Mouse (Mus musculus): ENCODE measurements at regions not wholly inside any gene's neighbourhood (a gene's known extent, or its start where the extent isn't known, plus 50 kb on each side); places are given as distances from the start of the nearest gene placed in this dataset.
A peak's percentile ranks its signal among the peaks of the same experiment; 100 is the strongest.
"Not testable (repeated sequence)": the region's sequence is repeated elsewhere in the genome, so short reads cannot be mapped to it uniquely, and the experiment has no call there.

DNA sequence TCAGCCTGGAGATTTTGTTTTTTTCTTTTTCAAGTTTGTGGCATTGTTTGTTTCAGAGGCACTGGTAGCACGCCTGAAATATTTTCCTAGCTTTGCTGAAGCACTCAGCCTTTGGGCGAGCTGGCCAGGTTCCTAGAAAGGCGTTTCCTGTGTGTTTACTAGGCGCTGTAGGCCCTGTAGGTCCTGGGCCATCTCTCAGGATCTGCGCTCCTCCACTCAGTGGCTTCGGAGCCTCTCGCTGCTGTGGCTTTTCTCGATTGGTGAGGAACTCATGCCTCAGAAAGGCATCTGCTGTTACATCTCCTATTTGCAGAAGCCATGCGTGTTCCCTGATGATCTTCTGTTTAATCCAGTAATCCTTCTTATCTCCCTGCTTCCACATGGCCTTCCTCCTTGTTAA is 188.0 kb upstream of the Plcz1 start:
- DNase-seq (ENCODE audit: low spot score in 2 of 2), result no peak

DNA sequence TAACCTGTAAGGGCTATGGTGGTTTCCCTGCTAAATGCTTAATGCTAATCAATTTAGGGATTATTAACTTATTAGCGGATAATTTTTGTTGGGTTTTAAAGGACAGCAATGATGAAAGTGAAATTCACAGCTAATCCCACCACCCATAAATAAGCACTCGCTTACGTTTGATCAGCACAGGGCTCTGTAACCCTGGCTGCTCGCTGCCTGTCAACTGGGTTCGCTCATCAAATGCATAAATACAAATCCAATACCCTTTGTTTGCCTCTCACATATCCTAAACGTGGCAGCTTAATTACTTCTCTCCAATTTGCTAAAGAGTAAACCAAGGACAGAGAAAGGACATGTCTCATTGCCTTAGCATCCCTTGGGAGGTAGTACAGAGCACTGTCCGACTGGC is 187.5 kb upstream of the Plcz1 start:
- DNase-seq (ENCODE audit: low spot score in 2 of 2), result no peak

DNA sequence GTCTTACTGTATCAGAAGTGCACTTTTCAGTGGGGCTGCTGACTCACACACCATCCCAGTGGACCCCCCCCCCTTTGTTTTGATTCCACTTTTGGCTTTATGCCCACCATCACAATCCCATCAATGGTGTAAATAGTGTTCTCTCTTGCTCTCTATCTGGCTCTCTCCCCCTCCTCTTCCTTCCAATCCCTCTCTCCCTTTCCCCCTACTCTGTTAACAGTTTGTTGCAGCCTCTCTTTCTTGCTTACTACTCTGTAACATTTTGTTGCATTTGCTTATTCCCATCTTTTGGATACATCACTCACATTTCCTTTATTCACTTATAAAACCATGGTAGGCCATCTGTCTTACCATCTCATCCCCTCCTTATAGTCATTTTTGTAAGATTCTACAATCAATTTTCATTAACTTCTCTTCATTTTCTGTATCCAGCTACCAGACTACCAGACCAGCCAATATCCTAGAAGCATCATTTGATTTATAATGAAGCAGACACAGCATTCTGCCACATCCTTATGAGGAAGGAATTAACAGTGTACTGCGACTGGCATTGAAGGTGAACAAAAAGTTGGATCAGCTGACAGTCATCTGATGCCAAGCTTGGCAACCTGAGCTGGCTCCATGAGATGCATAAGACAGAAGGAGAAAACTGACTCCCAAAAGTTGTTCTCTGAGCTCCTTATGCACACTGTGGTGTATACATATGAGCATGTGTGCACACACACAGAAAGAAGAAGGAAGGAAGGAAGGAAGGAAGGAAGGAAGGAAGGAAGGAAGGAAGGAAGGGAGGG is 181.5 kb upstream of the Plcz1 start:
- no peak for DNase-seq (ENCODE audit: low spot score in 2 of 2)

DNA sequence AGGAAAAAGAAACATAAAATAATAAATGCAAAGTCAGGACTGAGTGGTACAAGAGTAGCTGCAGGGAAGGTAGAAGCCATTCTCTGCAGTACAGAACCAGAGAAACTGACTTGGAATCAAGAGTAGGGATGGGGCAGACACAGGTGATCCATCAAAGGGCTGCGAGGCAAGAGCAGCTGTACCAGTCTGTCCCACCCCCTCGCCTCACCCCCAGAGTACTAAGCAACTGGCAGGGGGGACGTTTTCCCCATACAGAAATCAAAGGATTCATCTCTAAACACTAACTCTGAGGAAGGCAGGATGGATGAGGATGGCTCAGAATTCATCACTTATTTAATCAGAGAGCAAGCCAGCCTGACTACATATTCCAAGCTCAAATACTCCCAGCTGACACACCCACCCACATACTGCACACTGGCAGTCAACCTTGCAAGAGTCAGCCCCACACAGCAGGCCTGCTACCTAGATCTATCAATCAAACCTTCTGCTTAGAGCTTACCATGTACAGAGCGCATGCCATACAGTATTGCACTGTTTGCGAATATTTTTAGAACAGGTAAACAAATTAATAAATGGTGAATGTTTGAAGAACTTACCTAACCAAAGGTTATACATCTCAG is 180.5 kb upstream of the Plcz1 start:
- no peak for DNase-seq (ENCODE audit: low spot score in 2 of 2)

DNA sequence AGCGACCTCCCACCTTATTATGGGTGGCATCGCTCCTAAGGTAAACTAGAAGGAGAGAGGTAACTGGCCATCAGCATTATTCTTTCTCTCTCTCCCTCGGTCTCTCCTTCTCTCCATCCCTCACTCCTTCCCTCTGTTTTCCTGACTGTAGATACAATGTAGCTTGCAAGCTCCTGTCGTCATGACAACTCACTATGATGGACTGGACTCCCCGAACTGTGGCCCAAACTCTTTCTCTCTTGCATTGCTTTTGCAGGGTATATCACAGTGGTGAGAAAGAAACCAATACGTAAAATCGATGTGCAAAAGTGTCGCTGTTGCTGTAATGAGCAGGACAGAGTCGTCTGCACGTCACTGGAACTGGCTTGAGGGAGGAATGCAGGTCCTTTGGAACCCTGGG is 177.5 kb upstream of the Plcz1 start:
- DNase-seq (ENCODE audit: low spot score in 2 of 2), result no peak

DNA sequence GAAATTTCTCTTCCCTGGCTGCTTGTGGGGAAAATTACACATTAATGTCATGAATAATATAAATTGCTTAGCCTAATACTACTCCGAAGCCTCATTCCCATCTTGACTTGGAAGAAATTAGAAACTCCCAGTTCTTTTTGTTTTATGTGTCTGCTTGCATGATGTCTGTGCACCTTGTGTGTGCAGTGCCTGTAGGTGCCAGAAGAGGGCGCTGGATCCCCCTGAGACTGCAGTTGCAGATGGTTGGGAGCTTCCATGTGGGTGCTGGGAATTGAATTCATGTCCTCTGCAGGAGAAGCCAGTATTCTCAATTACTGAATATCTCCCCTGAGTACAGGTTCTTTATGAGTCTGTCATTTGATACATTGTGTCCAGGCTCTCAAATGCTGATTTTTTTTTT is 171.1 kb upstream of the Plcz1 start:
- no peak for DNase-seq (ENCODE audit: low spot score in 2 of 2)

DNA sequence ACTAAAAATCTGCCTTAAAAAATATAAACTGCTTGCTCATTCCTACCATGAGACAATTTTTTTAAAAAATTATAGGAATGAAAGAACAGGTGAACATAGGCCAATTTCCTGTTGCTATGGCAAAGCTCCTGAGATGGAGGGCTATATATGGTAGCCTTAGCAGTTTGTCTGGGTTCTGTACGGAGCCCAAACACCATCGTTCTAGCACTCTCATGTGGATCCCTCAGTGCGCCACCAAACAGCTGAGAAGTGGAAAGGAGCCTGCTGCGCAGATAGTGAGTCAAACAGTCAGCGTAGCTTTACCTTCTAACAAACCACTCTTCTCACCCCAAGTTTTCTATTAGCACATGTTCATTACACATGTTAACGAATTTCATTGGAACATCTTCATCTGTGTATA is 168.9 kb upstream of the Plcz1 start:
- DNase-seq (ENCODE audit: low spot score in 2 of 2), result peak in 1 of 2 experiments; percentile 12

DNA sequence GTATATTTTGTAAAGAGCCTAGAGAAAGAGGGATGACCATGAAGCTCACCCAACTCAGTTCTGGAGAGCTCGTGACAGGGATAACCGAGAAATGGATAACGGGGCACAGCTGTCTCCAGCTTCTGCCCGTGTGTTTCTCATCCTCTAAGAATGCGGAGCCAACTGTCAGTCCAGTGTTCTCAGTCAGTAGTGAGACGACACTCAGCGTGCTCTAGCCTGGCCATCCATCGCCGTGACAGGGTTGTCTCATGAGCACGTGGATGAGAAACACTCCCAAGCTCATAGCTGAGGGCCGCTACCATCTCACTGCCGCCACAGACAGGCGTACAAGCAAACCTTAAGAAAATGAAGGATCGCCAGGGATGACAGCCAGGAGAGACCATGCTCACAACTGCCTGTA is 167.8 kb upstream of the Plcz1 start:
- DNase-seq (ENCODE audit: low spot score in 2 of 2), result no peak

DNA sequence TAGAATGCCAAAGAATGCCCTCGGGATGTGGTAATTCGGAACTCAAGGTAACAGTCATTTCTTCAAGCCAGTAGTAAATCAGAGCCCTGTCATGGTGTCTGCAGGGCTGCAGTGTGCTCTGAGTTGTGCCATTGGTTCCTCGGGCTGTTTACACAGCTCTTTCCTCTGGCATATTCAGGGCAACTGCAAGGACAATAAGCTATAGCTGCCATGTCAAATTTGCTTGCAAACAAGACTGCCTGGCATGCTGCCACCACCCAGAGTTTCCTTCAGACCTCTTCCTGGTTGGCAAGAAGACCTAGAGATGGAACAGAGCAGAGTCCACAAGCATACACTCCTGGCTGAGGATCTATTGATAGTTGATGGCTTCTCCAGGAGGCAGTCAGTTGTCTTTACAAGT is 167.1 kb upstream of the Plcz1 start:
- no peak for DNase-seq (ENCODE audit: low spot score in 2 of 2)

DNA sequence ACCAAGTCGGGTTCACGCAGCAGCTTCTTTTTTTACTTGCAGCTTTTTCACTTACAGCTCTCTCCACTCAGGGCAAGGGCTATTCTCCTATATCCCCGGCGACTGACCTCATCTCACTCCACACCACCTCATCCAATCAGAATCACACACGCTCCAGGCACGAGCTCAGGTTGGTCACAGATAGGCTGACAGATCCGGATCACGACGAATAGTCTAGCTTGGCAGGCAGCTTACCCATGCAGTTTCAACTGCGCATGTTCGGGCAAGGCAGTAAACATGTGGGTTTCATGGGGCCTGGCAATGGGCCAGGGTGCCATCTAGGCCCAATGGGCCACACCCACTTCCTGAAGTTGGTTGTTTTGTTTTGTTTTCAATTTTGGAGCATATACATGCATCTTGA is 165.4 kb upstream of the Plcz1 start:
- not testable (repeated sequence) for DNase-seq (ENCODE audit: low spot score in 2 of 2)

DNA sequence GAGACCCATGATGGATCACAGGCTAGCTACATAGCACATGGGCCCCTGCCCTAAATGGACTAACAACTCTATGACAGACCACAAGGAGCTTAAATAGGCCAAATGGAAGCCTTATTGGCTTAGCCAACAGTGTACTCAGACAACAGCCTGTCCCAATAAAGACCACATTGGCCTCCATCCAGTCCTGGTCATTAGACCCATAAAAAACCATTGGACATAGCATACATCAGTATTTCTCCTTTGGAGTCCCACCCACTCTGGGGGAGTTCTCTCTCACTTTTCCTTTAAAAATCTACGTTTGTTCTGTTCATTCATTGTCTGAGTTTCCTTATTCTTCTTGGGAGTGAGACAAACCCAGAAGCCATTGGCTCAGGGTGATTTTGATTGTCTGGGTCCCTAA is 160.1 kb upstream of the Plcz1 start:
- DNase-seq (ENCODE audit: low spot score in 2 of 2), result no peak

DNA sequence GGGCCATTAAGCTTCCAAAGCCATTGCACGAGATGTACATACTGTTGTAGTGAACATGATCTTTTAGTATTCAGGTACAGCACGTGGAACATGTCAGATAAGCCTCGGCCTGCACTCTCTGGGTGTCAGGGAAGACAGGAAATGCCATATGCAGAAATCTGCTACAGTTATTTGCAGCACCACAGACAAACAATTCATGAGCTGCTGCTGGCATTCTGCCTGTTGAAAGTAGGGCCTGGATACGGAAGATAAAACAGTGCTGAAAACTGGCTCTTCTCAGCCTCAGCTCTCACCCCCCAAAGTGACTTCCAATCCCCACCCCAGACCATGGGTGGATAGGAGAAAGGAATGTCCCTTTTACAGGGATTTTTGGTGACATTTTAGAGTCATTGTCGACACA is 159.1 kb upstream of the Plcz1 start:
- DNase-seq (ENCODE audit: low spot score in 2 of 2), result no peak

DNA sequence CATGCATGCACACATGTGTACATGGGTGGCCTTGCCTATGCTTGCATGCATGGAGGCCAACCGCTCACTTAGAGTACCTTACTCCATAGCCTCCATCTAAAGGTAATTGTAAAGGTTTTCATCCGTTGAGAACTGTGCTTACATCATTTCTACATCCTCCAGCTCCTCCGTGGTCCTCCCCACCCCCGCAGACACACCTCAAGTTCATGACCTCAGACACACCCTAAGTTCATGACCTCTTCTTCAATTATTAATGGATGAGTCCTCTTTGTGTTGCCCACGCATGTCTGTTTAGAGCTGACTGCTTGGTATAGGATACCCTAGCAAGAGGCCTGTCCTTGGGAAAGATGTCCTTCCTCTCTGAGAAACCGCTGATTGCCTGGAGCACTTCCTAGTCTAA is 156.8 kb upstream of the Plcz1 start:
- no peak for DNase-seq (ENCODE audit: low spot score in 2 of 2)

DNA sequence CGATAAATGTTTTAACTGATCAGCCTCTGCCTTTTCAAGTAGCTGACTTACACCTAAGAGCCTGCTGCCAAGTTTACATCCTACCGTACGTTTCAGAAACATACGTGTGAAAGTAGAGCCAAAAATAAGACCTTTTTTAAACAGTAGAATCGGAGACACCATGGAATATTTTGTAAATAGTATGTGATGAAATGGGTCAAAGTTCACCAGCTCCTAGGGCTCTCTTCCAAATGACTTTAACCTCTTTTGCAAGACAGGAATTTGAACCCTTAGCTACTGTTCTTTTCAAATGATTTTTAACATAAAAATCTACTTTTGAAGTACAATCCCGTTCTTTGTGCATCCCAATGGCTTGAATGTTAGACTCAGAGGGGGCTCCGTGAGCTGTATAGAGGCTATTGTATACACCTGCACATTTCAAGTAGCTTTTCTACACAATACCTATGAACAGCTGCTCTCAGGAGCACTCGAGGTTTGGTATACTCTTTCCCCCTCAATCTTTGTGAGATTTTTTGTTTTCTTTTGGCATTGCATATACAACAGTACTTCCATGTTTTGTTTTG is 155.9 kb upstream of the Plcz1 start:
- DNase-seq (ENCODE audit: low spot score in 2 of 2), result no peak

DNA sequence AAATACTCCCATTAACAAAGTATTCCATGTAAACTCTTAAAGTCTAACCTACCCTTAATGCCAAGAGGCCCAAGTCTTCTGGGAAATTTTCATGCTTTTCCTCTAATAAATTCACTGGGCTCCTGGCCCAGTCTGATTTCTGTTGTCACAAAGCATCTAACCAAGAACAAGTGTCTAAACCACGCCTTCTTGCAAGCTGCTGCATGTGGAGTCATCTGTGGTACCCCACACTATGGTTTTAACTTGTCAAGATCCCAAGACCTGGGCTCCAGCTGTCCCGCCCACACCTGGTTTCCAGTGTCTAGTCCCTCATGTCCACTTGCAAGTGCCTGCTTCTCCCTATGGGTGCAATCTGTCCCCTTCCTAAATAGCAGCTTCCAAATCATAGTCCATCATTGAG is 153.0 kb upstream of the Plcz1 start:
- peak in 1 of 2 experiments; percentile 16 for DNase-seq (ENCODE audit: low spot score in 2 of 2)

DNA sequence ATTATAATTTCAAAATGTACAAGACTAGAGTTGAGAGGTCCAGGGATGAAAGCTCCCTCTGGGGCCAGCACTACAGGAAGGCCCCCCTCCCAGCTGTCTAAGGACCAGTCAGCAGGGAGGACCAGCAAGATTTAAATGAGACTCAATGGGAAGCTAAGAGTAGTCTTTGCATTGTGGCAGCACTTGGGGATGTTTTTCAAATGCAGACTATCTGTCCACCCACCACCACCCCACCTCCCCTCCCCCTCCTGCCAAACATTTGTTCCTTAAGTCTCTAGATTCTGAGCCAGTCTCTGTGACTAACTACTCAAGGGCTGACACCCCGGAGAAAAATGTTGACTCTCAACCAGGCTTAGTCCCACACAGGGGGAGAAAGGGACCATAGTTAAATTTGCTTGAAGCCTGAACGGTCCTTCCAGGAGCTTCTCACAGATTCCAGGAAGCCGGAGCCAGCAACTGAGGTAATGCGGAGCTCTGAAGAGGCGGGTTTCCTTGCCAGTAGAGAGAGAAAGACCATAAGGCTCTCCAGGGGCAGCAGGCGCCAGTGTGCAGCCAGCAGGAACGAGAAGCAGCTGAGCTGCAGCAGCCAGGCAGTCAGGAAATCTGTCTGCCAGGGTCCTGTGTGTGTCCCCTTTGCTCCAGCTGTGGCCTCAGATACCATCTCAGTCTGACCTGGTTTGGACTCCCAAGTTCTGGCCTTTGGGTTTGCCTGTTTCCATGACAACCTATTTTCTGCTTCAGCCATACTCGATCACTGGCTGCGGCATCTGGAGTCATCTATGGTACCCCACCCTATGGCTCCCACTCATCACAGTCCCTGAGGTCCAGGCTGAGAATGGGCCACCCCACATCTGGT is 152.1 kb upstream of the Plcz1 start:
- DNase-seq (ENCODE audit: low spot score in 2 of 2), result no peak

DNA sequence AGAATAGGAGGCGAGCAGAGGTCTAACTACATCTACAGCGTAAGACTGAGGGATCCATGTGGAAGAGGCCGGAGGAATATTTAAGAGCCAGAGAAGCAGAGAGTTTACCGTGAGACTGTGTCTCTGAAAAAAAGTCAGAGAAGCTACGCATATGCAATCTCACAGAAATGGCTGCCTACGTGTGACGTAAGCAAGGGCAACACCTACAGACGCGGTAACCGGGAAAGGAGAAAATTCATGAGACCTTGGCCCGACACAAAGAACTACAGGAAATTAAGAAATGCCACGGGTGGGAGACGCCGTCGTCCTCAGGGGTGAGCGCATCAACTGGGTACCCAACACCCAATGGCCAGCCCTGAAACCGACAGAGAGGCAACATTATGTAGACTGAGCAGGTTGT is 151.3 kb upstream of the Plcz1 start:
- no peak for DNase-seq (ENCODE audit: low spot score in 2 of 2)

DNA sequence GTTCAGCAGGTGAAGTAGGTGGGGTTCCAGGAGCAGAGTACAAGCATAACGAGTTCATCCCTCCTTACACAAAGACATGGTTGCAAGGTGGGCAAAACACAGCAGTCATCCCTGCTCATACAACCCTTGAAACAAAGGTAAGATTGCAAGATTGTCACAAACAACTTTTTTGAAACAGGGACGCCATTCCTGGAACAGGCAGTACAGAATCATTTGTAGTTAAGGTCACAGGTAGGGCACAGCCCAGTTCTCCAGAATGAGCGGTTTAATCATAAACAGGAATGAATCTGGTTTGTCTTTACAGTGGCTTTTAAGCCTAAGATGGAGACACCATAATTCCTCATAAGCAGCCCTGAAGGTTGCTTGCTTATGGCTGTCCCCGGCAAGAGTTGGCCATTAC is 150.1 kb upstream of the Plcz1 start:
- DNase-seq (ENCODE audit: low spot score in 2 of 2), result no peak

DNA sequence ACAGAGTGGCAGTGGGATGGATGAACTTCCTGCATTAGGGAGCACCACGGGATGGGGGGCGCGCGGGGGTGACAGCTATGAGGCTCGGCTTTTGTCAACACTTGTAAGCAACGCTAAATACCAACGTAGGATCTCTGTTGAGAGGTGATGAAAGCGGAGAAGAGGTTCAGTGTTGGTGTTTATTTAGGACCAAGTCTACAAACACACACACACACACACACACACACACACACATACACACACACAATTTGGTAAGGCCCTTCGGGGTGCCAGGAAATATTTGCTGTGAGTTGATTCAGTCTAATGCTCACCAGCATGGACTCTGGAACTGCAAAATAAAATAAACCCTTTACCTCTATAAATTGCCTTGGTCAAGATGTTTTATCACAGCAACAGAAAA is 148.3 kb upstream of the Plcz1 start:
- DNase-seq (ENCODE audit: low spot score in 2 of 2), result no peak

DNA sequence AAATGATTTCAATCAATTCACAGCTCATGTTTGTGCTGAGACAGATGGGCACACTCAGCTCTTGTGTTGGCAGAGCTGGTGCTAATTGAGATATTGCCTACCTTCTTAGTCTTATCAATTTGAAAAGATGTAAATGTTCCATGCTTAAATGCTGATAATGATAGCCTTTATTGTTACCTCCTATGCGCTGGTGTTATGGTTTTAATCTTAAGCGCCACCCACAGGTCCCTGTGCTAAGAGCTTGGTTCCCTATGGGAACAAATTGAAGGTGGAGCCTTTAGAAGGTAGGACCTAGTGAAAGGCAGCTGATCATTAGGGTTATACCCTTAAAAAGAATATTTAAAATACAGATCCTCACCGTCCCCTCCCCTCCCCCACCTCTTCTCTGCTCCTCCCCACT is 146.5 kb upstream of the Plcz1 start:
- DNase-seq (ENCODE audit: low spot score in 2 of 2), result no peak

DNA sequence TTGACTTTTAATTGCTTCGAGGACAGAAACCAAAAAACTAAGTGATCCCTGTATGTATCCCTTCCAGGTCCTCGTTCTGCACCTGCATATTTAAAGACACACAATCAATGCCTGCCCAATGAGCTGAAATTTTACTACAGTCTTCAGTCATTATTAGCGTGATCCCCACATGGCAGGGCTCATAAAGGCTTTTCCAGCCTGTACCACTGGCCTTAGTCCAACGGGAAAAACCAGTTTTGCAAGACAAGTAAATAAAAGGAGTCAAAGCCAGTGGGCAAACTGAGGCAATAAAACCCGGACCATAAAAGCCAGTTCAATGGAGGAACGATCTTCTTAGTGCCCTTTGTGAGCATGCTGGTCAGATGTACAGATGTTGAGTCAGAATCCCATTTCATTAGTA is 145.8 kb upstream of the Plcz1 start:
- no peak for DNase-seq (ENCODE audit: low spot score in 2 of 2)

DNA sequence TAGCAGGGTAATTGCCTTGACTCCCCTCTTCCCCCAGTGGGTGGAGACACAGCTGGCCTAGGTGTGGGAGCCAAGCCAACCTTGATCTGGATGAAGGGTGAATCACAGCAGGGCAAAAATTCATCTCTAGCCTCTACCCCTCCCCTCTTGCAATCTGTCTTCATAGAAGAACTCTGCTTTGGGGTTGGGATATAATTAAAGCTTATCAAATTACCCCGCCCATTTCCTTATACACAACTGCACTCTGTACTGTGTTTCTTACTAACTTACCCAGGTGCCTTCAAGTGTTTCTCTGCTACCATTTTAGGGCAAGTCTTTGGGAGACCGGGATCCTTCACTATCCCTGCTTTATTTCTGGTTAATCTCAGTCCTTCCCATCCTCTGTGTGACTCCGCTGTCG is 138.7 kb upstream of the Plcz1 start:
- DNase-seq (ENCODE audit: low spot score in 2 of 2), result no peak
